Mouse (Mus musculus) erythroid progenitor cell, adult 5-6 weeks (primary cell): Measurements from ENCODE around the gene Ndufa7. TPM values are rescaled to one million over a fixed set of nuclear protein-coding genes. Genes with fewer than 3 reads are reported as not detected.
"Not testable (repeated sequence)": the region's sequence is repeated elsewhere in the genome, so short reads cannot be mapped to it uniquely, and the experiment has no call there.

ENCODE experiments used
- ATAC-seq: replicated peaks from 2 replicates; pipeline ENCODE4 v1.8.0; 2016; ENCODE audit warnings: moderate number of reproducible peaks, mild to moderate bottlenecking, moderate TSS enrichment, inconsistent platforms; ENCODE audit not compliant: poor library complexity, low FRiP score, severe bottlenecking
- total RNA-seq, 2 experiments: library from RNA; stranded (forward) in 1 of 2; stranded (reverse) in 1 of 2; fragments of 150-400 nt in 1 of 2; fragments of 186-747, 209-891 nt in 1 of 2; gene quantifications; 2 replicates each; pipeline versions ENCODE4 v1.2.3 to v1.2.4; 2015 to 2017; ENCODE audit warnings: low replicate concordance in 2 of 2

The Ndufa7 gene
- total RNA-seq, 2 experiments from 2014 or later: 42.4 to 109 TPM

DNA sequence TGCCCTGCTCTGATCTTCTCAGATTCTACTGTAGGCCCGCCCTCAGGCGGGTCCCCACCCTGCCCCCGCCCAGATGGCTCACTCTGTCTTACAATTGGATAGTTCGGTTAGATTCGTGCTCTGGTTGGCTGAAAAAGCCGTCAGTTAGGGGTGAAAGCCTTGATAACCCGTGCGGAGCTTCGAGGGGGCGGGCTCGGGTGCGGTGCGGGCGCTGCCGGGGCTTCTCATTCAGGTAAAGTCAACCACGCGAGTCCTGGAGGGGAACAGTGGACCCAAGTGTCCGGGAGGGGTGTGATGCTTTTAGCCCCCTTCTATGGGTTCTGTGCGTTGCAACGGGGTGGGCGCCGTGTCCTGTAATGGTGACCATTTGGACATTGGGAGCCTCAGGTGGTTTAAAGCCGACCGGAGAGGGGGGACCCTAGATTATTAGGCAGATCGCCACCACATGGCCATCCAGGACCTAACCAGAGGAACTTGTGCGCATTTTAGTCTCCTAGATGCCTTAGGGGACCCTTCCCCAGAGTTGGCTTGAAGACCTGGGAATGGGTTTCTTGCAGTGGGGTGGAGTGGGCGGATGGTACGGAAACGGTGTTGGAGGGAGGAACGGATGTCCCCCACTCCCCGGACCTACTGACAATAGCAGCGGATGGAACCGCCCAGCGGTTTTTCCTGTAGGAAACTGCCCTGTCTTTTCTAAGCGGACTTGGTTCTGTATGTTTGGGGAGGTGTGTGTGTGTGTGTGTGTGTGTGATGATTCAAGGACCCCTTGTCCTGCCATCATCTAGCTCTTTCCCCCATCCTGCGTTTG, 13.8 kb upstream of the Ndufa7 start, which contains the start of gene Kank3:
Gene Kank3, plus strand, starts transcription at position 186 of the 808 bp plus-strand sequence.
- peak; percentile 95 for ATAC-seq

DNA sequence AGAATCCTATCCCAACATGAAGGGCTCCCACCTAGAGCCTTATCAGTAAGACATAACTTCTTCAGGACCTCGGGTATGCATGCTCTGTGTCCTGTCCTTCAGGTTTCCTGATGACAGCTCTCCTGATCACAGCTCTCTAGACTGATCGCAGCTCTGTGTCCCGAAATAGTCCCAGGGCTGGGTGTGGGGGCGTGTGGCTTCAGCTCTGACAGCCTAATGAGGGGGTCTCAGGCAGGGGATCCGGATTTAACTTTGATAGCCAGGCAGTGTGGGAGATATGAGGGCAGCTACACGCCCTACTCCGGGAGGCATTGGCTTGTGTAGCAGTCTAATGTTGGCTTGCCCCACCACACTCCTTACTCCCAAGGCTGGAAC, 13.2 kb upstream of the Ndufa7 start:
- no peak for ATAC-seq

DNA sequence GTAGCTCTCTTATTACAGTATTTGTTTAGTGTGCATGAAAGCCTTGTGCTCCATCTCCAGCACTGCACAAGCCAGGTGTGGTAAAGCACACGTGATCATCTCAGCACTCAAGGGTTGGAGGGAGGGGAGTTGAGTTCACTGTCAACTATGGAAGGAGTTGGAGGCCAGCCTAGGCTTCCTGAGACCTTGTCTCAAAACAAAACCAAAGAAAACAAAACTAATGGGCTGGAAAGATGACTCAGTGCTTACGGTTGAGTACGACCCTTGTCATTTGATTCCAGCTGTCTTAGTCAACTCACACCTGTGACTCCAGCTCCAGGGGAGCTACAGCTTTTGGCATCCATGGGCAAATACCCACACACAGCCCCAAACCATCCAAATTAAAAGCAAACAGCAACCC, 11.9 kb upstream of the Ndufa7 start:
- no peak for ATAC-seq

DNA sequence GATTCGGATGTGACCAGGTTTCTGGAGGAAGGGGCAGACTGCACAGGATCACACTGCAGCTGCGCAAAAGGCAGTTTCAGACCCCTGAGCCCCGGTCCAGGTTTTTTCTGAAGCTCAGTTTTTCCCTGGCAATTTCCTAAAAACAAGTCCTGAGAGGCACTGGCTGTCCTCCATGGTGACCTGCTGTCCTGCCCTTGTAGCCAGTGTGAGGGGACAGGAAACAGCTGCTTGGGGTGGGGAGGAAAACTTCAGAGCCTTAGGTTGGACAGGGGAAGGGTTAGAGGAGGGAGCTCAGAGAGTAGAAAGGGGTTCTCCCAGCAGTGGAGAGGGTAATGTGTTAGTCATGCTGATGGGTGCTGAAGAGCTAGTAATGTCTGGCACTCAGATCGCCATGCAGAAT, 11.4 kb upstream of the Ndufa7 start:
- no peak for ATAC-seq

DNA sequence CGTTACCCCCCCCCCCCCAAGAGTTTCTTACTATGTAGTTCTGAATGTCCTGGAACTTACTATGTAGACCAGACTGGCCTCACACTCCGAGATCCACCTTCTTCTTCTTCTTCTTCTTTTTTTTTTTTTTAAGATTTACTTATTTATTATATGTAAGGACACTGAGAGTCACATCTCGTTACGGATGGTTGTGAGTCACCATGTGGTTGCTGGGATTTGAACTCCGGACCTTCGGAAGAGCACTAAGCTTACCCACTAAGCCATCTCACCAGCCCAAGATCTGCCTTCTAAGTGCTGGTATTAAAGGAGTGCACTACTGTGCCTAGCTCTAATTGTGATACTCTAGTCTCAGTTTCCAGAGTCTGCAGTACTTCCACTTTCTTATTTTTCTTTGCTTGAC, 9.0 kb upstream of the Ndufa7 start:
- ATAC-seq: no peak

DNA sequence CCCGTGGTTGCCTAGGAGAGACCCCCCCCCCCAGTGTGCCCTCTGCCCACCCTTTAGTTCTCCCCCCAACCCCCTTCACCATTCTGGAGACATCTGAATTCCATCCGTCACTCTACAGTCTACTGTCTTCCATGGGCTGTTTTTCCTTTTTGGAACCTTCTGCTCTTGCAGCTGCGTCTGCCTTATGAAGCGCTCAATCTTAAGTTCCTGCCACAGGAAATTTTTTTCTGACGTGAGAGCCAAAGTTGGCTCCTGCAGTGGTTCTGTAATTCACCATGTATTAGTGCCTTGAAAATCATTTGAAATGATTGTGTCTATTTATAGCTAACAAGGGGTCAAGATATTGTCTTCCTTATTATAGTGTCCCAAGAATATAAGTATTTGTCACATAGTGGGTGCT, 7.8 kb upstream of the Ndufa7 start:
- no peak for ATAC-seq

DNA sequence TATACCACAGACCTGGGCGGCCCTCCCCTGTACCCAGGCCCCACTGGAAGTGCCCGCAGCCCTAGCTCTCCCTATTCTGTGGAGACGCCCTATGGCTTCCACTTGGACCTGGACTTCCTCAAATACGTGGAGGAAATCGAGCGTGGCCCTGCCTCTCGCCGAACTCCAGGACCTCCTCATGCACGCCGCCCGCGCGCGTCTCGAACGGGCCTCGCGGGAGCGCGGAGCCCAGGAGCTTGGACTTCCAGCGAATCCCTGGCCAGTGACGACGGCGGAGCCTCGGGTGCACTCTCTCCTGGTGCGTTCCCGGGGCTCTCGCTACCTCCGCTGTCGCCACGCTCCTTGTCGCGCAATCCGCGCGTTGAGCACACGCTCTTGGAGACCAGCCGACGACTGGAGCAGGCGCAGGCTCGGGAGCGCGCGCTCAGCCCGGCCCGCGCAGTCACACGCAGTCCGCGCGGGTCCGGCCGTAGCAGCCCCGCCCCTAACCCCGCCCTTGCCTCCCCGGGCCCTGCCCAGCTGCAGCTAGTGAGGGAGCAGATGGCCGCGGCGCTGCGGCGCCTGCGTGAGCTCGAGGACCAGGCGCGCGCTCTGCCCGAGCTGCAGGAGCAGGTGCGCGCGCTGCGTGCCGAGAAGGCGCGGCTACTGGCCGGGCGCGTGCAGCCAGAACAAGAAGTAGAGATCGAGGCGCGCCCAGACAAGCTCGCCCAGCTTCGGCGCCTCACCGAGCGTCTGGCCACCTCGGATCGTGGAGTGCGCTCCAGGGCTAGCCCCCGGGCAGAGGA, 7.0 kb upstream of the Ndufa7 start:
- peak; percentile 96 for ATAC-seq

DNA sequence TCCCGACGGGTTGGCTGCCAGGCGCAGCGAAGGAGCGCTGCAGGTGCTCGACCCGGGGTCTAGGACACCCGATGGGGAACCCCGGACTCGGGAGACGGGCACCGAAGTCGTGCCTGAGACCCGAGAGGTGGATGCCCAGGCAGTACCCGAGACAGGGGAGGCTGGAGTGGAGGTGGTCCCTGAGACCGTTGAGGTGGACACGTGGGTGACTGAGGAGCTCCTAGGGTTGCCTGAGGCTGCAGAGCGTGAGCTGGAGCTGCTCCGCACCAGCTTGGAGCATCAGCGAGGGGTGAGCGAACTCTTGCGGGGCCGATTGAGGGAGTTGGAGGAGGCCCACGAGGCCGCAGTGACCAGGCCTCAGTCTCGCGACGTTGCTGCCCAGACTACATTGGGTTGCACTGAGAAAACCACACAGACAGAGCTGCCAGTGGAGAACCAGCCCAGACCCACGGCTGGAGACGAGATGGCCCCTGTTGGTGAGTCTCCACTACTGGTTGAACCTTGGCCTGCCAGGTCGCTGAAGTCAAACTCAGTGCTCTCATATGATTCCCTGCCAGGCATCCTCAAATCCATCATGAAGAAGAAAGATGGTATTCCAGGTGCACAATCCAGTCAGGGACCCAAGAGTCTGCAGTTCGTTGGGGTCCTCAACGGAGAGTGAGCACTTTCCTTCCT, 6.3 kb upstream of the Ndufa7 start:
- ATAC-seq: peak; percentile 3; the same call in 1 of the 2 replicates

DNA sequence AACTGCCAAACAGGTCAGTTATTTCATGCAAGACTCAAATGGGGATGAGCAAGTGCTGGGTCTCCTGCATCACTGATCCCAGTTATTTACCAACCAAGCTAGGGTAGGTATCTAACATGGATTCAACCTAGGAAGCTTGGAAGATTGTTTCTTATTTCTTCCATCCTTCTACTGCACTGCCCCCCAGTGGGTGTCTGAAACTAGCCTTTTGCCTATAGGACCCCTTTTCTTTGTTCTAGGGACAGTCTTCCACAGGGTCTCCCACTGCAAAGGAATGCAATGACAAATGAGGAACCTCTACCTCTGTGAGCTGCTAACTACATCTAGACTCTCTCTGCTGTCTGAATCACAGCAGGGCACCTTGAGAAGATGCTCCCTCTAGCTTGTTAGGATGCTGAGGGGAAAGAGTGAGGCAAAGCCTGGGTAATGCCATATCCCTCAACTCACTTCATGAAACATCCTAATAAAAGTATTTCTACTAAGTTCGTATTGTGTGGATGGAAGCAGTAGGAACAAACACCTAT, 1.9 kb upstream of the Ndufa7 start:
- ATAC-seq: no peak

DNA sequence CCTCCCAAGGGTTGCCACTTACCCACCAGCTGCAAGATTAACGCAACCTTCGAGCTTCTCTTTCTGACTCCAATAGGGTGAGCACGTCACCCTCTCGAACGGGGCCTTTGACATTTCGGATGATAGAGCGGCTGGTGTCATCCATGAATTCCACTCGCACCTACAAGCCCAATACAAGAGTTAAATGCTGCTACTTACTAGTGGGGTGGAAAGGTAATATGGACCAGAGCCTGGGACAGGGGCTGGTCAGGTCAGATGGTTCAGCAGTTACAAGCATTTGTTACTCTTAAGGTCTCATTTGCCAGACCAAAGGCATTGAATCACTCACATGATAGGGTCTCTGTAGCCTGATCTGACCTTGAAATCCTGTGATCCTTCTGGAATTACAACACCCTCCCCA, 1.2 kb upstream of the Ndufa7 start:
- ATAC-seq: not testable (repeated sequence)

DNA sequence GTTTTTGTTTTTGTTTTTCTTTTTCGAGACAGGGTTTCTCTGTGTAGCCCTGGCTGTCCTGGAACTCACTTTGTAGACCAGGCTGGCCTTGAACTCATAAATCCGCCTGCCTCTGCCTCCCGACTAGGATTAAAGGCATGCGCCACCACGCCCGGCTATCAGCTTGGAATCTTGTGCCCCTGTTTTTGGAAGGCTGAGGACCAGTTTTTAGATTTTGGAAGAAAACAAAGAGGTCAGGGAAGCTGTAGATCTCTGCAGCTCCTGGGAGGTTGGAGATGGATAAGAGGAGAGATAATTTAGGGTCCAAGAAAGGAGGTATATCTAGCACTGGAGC, 592 bp downstream of the Ndufa7 start:
- ATAC-seq: not testable (repeated sequence)

DNA sequence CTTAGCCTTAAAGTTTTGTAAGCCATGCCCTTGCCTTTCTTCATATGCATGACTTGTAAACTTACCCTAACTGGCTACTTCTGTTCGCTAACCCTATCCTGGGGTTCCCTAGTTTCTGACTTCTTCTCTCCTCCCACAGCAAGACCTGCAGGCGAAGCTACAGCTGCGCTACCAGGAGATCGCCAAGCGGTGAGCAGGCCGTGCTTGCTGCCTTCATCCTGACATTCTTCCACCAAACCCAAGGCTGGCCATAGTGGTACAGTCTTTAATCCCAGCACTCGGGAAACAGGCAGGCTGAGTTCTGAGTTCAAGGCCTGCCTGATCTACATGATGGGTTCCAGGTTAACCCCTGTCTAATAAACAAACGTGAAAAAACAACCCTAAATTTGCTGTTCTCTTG, 1.1 kb downstream of the Ndufa7 start:
- ATAC-seq: no peak

DNA sequence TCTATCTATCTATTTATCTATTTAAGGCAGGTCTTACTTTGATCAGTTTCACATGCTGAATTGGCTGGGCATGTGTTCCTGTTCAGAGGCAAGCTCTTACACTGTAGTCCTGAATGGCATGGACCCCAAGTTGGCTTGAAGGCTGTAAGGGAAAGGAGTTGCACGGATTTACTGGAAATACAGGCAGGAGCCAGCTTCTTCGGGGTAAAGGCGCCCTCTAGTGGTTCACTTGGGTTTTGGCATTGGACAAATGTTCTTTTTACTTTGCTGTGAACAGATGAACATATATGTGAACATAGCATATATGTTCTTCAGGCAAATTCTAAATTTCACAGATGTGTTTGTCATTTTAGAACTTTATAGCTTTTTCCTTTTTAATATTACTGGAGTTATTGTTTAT, 2.5 kb downstream of the Ndufa7 start:
- peak; percentile 52 for ATAC-seq

DNA sequence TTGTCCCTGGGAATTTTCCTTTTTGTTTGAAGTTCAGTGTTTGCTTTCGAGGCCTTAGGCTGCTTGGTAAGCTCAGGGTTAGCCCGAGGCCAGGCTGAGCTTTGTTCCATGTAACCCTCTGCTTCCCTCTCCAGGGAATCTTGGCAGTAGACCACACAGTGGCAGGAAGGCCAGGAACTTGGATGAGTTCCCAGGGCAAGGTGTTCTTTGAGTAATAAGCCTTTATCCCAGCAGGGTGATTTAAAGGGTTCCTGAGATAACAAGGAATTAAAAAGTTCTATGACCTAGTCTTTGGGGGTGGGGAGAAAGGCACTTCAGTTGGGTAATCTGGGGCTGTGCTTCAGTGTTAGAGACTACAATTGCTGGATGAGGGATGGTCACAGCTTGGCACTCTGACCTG, 4.5 kb downstream of the Ndufa7 start:
- ATAC-seq: no peak

DNA sequence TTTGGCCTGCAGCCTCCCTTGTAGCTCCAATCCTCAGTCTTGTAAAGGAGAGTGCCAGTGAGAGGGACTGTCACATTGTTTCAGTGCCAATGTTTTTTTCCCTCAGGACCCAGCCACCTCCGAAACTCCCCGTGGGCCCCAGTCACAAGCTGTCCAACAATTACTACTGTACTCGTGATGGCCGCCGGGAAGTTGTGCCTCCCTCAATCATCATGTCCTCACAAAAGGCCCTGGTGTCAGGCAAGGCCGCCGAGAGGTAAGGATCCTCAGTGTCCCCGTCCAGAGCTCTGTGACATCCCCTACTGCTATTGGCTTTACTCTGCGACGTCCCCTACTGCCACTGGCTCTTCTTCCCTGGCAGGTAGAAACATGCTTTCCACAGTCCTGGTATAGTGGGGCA, 5.2 kb downstream of the Ndufa7 start:
- ATAC-seq: no peak

DNA sequence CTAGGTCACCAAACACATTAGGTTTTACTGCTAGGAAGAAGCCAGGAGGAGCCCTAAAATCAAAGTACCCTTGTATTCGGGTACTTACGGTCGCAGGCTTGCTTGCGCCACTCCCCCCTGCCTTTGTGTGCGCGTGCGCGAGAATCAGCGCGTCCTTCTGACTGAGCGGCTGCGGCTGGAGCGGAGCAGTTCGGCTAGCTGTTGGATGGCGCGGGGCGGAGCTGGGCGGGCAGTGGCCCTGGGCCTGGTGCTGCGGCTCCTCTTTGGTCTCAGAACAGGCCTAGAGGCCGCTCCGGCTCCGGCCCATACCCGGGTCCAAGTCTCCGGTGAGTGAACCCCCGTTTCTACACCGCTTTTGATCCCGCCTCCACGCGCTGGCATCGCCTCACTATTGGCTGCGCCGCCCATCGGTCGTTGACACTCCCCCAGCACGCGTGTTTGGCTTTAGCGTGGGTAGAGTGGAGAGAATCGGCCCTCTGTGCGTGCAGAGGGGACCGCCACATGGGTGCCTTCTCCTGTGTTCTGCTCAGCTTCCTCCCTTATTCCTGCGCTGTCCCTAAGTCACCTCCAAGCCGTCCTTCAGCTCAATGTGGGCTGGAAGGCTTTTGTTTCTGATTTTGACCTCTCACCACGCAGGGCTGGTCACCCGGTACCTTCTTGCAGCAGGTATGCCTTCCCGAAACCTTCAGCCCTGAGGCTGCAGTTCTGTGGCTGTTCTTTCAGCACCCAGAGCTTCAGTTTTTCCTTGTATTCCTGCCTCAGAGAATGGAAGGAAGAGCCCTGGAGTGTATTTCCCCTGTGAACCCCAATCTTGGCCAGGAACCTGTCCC, 18.8 kb downstream of the Ndufa7 start, which contains the start of gene Cd320:
Gene Cd320, plus strand, starts transcription at position 126 of the 830 bp plus-strand sequence.
- ATAC-seq: peak; percentile 96

DNA sequence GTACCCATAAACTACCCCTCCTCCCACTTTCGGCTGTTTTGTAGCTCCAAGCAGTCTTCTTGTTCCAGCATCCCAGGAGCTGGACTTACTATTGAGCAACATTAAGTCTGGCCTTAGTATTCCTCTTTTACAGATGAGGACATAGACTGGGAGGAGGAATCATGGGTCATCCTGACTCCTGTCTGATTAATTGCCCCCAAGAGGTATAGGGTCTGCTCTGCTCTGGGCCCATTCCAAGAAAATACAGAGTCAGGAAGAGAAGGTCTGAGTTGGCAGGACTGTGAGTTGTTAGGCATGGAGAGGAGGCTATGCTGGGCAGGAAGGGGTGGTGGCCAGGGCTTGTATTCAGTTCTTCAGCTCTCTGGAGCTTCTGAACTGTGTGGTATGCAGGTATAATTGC, 19.8 kb downstream of the Ndufa7 start:
- ATAC-seq: no peak

DNA sequence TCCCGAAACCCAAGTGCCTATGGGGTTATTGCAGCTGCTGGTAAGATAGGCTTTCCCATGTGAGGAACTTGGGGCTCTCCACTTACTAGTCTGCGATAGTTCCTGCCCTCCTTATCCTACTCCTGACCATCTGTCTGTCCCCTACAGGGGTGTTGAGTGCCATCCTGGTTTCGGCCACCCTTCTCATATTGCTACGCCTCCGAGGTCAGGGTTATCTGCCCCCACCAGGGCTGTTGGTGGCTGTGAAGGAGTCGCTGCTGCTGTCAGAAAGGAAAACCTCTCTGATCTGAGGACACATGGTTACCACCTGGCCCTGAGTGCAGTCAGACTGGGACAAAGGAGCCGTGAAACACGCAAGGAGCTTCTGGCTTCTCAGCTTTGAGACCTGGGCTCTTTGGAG, 23.8 kb downstream of the Ndufa7 start:
- ATAC-seq: no peak

DNA sequence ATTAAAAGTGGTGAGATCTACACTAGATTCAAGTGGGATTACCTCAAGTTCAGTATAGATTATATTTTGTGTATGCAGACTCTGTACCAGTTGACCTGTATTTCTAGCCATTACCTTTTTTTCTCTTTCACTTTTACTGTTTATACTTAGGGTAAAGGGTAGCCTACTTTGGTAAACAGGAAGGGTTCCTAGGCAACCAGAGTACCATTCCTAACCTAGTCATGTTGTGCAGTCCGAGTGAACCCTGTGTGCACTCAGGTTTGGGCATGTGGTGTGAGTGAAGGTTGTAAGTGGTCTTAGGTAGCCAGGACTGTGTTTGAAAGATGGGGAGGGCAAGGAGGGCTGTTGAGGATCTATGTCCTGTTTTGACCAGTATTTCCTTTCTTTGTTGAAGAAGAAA, 27.0 kb downstream of the Ndufa7 start:
- no peak for ATAC-seq

DNA sequence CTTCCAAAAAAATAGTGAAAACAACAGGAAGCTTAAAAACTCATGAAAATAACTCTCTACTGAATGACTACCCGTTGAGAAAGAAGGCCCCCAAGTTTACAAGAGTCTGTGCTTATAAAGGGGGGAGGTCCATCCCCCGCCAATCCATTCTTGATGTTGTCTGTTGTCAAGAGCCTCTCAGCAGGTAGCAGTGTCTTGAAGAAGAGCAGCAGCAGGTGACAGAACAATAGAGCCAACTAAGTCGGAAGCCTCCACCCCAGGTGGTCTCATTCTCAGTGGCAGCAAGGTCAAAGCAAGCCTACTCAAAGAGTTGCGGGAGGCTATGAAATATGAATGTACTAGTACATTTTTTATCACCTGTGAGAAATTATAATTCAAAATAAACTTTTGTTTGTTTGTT, 33.4 kb downstream of the Ndufa7 start:
- no peak for ATAC-seq
